Mouse (Mus musculus): ENCODE data around the gene 3110001I22Rik. TPM values are rescaled to one million over a fixed set of nuclear protein-coding genes. Genes with fewer than 3 reads are reported as not detected.

Gene 3110001I22Rik
- total RNA-seq, 2 experiments from 2014 or later = 5.0 to 6.2 TPM

DNA sequence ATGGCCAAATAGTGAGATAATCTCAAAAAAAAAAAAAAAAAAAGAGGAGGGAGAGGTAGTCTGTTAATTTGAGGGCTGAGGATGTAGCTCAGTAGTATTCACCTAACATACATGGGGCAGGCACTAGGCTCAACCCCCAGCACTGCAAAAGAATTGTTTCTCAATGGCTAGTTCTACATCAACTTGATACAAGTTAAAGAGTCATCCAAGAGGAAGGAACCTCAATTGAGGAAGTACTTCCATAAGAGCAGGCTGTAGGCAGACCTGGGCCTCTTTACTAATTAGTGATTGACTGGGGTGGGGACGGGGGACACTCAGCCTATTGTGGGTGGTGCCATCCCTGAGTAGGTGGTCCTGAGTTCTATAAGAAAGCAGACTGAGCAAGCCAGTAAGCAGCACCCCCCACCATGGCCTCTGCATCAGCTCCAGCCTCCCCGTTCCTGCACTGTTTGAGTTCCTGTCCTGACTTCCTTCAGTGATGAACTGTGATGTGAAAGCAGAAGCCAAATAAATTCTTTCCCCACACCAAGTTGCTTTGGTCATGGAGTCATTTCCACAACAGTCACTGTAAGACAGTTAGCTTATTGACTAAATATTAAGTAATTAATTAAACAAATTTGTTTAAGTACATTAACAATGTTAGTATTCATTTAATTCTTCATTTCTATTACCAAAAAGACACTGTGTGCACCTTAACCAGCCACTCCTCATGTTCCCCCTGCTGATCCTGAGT is 45.3 kb downstream of the 3110001I22Rik start:
- no peak for DNase-seq (ENCODE audit: low spot score in 2 of 2)

DNA sequence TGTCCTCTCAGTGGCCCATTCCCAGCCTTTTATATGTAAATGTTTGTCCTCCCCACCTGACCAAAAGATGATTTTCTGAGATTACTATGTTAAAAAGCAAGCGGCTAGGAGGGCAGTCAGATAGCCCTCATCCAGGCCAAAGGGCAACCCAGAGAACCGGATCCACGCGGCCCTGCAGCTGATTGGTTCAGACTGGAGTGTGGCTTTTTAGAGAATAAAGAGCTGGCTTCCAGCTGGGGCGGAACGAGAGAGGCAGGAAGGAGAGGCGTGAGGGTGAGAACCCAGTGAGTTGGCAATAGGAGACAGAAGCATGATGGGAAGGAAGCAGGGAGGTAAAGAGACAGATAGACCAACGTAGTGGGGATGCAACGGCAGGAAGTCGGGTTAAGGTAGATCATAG is 51.2 kb downstream of the 3110001I22Rik start:
- DNase-seq (ENCODE audit: low spot score in 2 of 2) = no peak

DNA sequence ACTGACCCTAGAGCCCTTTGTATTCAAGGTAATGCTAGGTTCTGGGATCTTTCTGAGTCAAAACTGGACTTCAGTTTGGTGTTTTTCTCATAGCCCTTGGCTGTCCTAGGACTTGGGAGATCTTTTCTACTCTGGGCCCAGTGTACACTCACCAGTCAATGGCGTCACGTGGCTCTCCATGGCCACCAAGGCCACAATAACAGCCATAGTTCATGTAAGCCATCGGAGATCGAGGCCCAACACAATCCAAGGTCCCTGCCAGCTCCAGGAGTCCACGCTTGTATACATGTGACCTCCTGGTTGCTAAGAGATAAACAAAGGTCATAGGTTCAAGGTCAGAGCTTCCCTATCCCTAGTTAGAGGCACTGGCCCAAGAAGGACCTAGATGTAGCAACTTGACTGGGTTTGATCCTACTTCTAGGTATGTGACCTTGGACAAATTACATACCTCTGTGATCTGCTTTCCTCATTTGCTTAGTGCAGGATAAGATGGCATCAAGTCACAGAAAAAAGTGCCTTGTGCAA is 56.1 kb downstream of the 3110001I22Rik start:
- DNase-seq (ENCODE audit: low spot score in 2 of 2) = no peak

Other genes starting within 250 kb of the 3110001I22Rik start
- gene Parn, start 3.8 kb upstream of the 3110001I22Rik start, total RNA-seq (2021) = 10 to 100 TPM; 25.0 to 38.3 TPM
- 10 to 100 TPM; 41.8 to 46.6 TPM for gene Bfar, start 71 bp upstream of the 3110001I22Rik start, total RNA-seq (2021)
- not detected for gene Pla2g10, start 59.1 kb downstream of the 3110001I22Rik start, total RNA-seq (2021)
- gene Rrn3, start 108.8 kb downstream of the 3110001I22Rik start, total RNA-seq (2021) = 10 to 100 TPM; 45.5 to 61.1 TPM
- 10 to 100 TPM; 48.9 to 76.9 TPM for gene Ntan1, start 146.9 kb downstream of the 3110001I22Rik start, total RNA-seq (2021)
- 10 to 100 TPM; 85.3 to 93.7 TPM for gene Pdxdc1, start 231.2 kb downstream of the 3110001I22Rik start, total RNA-seq (2021)
- gene Mpv17l, start 231.2 kb downstream of the 3110001I22Rik start, total RNA-seq (2021) = 1 to 10 TPM; 7.0 to 7.1 TPM